Mouse (Mus musculus): ENCODE measurements around the gene Nasp. TPM values are rescaled to one million over a fixed set of nuclear protein-coding genes. Genes with fewer than 3 reads are reported as not detected.

Nasp gene
- polyA plus RNA-seq, 2 experiments: 38.1 to 61.5 TPM

GRCm38 (mm10) chr4:116556561-116557305 is 71.0 kb downstream of the Nasp start:
- H3K27ac ChIP-seq: peak overlapping the region; percentile 95
- peak overlapping the region; percentile 95 for H3K9ac ChIP-seq (replicated peaks)
- H3K36me3 ChIP-seq (replicated peaks; ENCODE audit: control insufficient read depth, insufficient read depth, low read depth): peaks cover 15% of the 10 kb centered on the region
- H3K4me3 ChIP-seq (ENCODE audit: insufficient read depth in 1 of 2, low read depth in 2 of 2, low read length in 2 of 2): peak overlapping the region; percentile 65 to 97
- no peaks in the 10 kb centered on the region for H3K27me3 ChIP-seq (ENCODE audit: control insufficient read depth, insufficient read depth, low read length)
- TF ChIP-seq EP300 (IDR thresholded peaks at IDR 0.05; ENCODE audit: low read depth): no peak
- no peak for TF ChIP-seq CTCF (IDR thresholded peaks at IDR 0.05; ENCODE audit: low read depth)
- peak overlapping the region; percentile 99 for H3K4me2 ChIP-seq (ENCODE audit: low read depth)
- peak; percentile 93 for ATAC-seq (ENCODE audit: insufficient read depth)
- DNase-seq (ENCODE audit: low read depth in 3 of 3, low spot score in 3 of 3): peak; percentile 89 to 92 (median 91)
- no peaks in the 10 kb centered on the region for H3K9me3 ChIP-seq (ENCODE audit: control insufficient read depth, low read length)
- under 1% methylated on average over 28 of the region's 28 CpGs for WGBS (ENCODE audit: insufficient replicate concordance)
- H3K4me1 ChIP-seq (replicated peaks; ENCODE audit: control insufficient read depth in 2 of 2, insufficient read depth in 2 of 2, low read length in 1 of 2): peaks cover 8 to 10% of the 10 kb centered on the region in 2 experiments; a peak in 3 of 4 replicates

GRCm38 (mm10) chr4:116555413-116556300 is 72.1 kb downstream of the Nasp start, which contains the start of gene Tmem69:
Gene Tmem69, minus strand, starts transcription at chr4:116555936.
- Histone ChIP-seq H3K36me3 (replicated peaks; ENCODE audit: control insufficient read depth, insufficient read depth, low read depth) (peaks cover 15% of the 10 kb centered on the region), H3K4me2 (ENCODE audit: low read depth) (peak within 1 kb of the TSS; percentile 99), H3K4me3 (ENCODE audit: insufficient read depth in 1 of 2, low read depth in 2 of 2, low read length in 2 of 2) (peak within 1 kb of the TSS; percentile 65 to 97), H3K9ac (replicated peaks) (peak within 1 kb of the TSS; percentile 95), H3K9me3 (ENCODE audit: control insufficient read depth, low read length) (no peaks in the 10 kb centered on the region), H3K27me3 (ENCODE audit: control insufficient read depth, insufficient read depth, low read length) (no peaks in the 10 kb centered on the region), H3K4me1 (replicated peaks; ENCODE audit: control insufficient read depth in 2 of 2, insufficient read depth in 2 of 2, low read length in 1 of 2) (peaks cover 8 to 10% of the 10 kb centered on the region in 2 experiments), H3K27ac (peak within 1 kb of the TSS; percentile 95)
- TF ChIP-seq CTCF (IDR thresholded peaks at IDR 0.05; ENCODE audit: low read depth): no peak
- TF ChIP-seq EP300 (IDR thresholded peaks at IDR 0.05; ENCODE audit: low read depth): no peak
- ATAC-seq (ENCODE audit: insufficient read depth): no peak
- WGBS (ENCODE audit: insufficient replicate concordance): 2% methylated on average over 23 of the region's 23 CpGs
- peak; percentile 73 to 77 (median 74) for DNase-seq (ENCODE audit: low read depth in 3 of 3, low spot score in 3 of 3)

- Histone ChIP-seq H3K27ac (no peak overlapping the region), H3K9me3 (ENCODE audit: control insufficient read depth, low read length) (no peaks in the 10 kb centered on the region), H3K4me2 (ENCODE audit: low read depth) (no peak overlapping the region), H3K36me3 (replicated peaks; ENCODE audit: control insufficient read depth, insufficient read depth, low read depth) (peaks cover 15% of the 10 kb centered on the region), H3K4me3 (ENCODE audit: insufficient read depth in 1 of 2, low read depth in 2 of 2, low read length in 2 of 2) (no peak overlapping the region), H3K4me1 (replicated peaks; ENCODE audit: control insufficient read depth in 2 of 2, insufficient read depth in 2 of 2, low read length in 1 of 2) (peaks cover 0 to 5% of the 10 kb centered on the region in 2 experiments; a peak in 2 of 4 replicates), H3K9ac (replicated peaks) (no peak overlapping the region), H3K27me3 (ENCODE audit: control insufficient read depth, insufficient read depth, low read length) (no peaks in the 10 kb centered on the region)
- no peak for ATAC-seq (ENCODE audit: insufficient read depth)
- WGBS (ENCODE audit: insufficient replicate concordance): 72% methylated on average over 3 of the region's 3 CpGs
- no peak for DNase-seq (ENCODE audit: low read depth in 3 of 3, low spot score in 3 of 3)
- no peak for TF ChIP-seq EP300 (IDR thresholded peaks at IDR 0.05; ENCODE audit: low read depth)
- TF ChIP-seq CTCF (IDR thresholded peaks at IDR 0.05; ENCODE audit: low read depth): no peak
Observed at GRCm38 (mm10) chr4:116553035-116553434, 74.7 kb downstream of the Nasp start.

Other genes starting within 250 kb of the Nasp start
- gene Mast2, start 163.8 kb downstream of the Nasp start, polyA plus RNA-seq (2012; rRNA removed): 10.4 and 11.3 TPM in 2 replicates
- gene Mast2, start 163.8 kb downstream of the Nasp start, polyA plus RNA-seq (2014; fragmentation: Nextera tagmentation; extraction: Ambion mirVana): 7.3 and 9.2 TPM in 2 replicates
- gene Ipp, start 120.4 kb downstream of the Nasp start, polyA plus RNA-seq (2012; rRNA removed): 3.8 and 6.0 TPM in 2 replicates
- 3.2 and 3.8 TPM in 2 replicates for gene Ipp, start 120.4 kb downstream of the Nasp start, polyA plus RNA-seq (2014; fragmentation: Nextera tagmentation; extraction: Ambion mirVana)
- gene Tmem69, start 72.0 kb downstream of the Nasp start, polyA plus RNA-seq (2012; rRNA removed): 6.3 and 8.3 TPM in 2 replicates
- 29.1 and 30.4 TPM in 2 replicates for gene Tmem69, start 72.0 kb downstream of the Nasp start, polyA plus RNA-seq (2014; fragmentation: Nextera tagmentation; extraction: Ambion mirVana)
- 12.7 and 17.3 TPM in 2 replicates for gene Gpbp1l1, start 70.3 kb downstream of the Nasp start, polyA plus RNA-seq (2012; rRNA removed)
- gene Gpbp1l1, start 70.3 kb downstream of the Nasp start, polyA plus RNA-seq (2014; fragmentation: Nextera tagmentation; extraction: Ambion mirVana): 17.0 and 18.4 TPM in 2 replicates
- 1.9 and 2.1 TPM in 2 replicates for gene Ccdc17, start 31.3 kb downstream of the Nasp start, polyA plus RNA-seq (2012; rRNA removed)
- gene Ccdc17, start 31.3 kb downstream of the Nasp start, polyA plus RNA-seq (2014; fragmentation: Nextera tagmentation; extraction: Ambion mirVana): 1.9 and 2.0 TPM in 2 replicates
- 176 and 194 TPM in 2 replicates for gene Akr1a1, start 23.7 kb upstream of the Nasp start, polyA plus RNA-seq (2012; rRNA removed)
- 275 and 295 TPM in 2 replicates for gene Akr1a1, start 23.7 kb upstream of the Nasp start, polyA plus RNA-seq (2014; fragmentation: Nextera tagmentation; extraction: Ambion mirVana)
- gene Prdx1, start 57.6 kb upstream of the Nasp start, polyA plus RNA-seq (2012; rRNA removed): 127 and 234 TPM in 2 replicates
- 862 and 916 TPM in 2 replicates for gene Prdx1, start 57.6 kb upstream of the Nasp start, polyA plus RNA-seq (2014; fragmentation: Nextera tagmentation; extraction: Ambion mirVana)
- gene Mmachc, start 80.5 kb upstream of the Nasp start, polyA plus RNA-seq (2012; rRNA removed): 7.0 and 8.5 TPM in 2 replicates
- 4.1 and 5.9 TPM in 2 replicates for gene Mmachc, start 80.5 kb upstream of the Nasp start, polyA plus RNA-seq (2014; fragmentation: Nextera tagmentation; extraction: Ambion mirVana)
- 12.6 and 16.0 TPM in 2 replicates for gene Ccdc163, start 80.6 kb upstream of the Nasp start, polyA plus RNA-seq (2012; rRNA removed)
- gene Ccdc163, start 80.6 kb upstream of the Nasp start, polyA plus RNA-seq (2014; fragmentation: Nextera tagmentation; extraction: Ambion mirVana): 9.1 and 12.7 TPM in 2 replicates
- 1.3 and 1.6 TPM in 2 replicates for gene Tesk2, start 93.0 kb upstream of the Nasp start, polyA plus RNA-seq (2012; rRNA removed)
- gene Tesk2, start 93.0 kb upstream of the Nasp start, polyA plus RNA-seq (2014; fragmentation: Nextera tagmentation; extraction: Ambion mirVana): 3.2 and 3.4 TPM in 2 replicates
- gene Toe1, start 179.7 kb upstream of the Nasp start, polyA plus RNA-seq (2012; rRNA removed): 13.7 and 14.7 TPM in 2 replicates
- 14.2 and 15.0 TPM in 2 replicates for gene Toe1, start 179.7 kb upstream of the Nasp start, polyA plus RNA-seq (2014; fragmentation: Nextera tagmentation; extraction: Ambion mirVana)
- gene Mutyh, start 179.8 kb upstream of the Nasp start, polyA plus RNA-seq (2012; rRNA removed): 2.7 and 3.5 TPM in 2 replicates
- 1.7 and 2.1 TPM in 2 replicates for gene Mutyh, start 179.8 kb upstream of the Nasp start, polyA plus RNA-seq (2014; fragmentation: Nextera tagmentation; extraction: Ambion mirVana)
- gene Hpdl, start 193.8 kb upstream of the Nasp start, polyA plus RNA-seq (2012; rRNA removed): 0.15 and 0.19 TPM in 2 replicates
- gene Hpdl, start 193.8 kb upstream of the Nasp start, polyA plus RNA-seq (2014; fragmentation: Nextera tagmentation; extraction: Ambion mirVana): 0.13 and 0.19 TPM in 2 replicates
- gene Zswim5, start 249.4 kb upstream of the Nasp start, polyA plus RNA-seq (2012; rRNA removed): 0.06 and 0.10 TPM in 2 replicates
- 0.03 and 0.04 TPM in 2 replicates for gene Zswim5, start 249.4 kb upstream of the Nasp start, polyA plus RNA-seq (2014; fragmentation: Nextera tagmentation; extraction: Ambion mirVana)